Mouse (Mus musculus) CH12.LX (cell line): Measurements from ENCODE around the gene Dnal4. TPM values are rescaled to one million over a fixed set of nuclear protein-coding genes. Genes with fewer than 3 reads are reported as not detected.
A peak's percentile ranks its signal among the peaks of the same experiment; 100 is the strongest.

Experiments used
- DNase-seq: peaks from one replicate; pipeline ENCODE4 v3.0.0-alpha.2; 2013; ENCODE audit errors: extremely low read depth
- H3K27ac ChIP-seq: 2 replicates; pipeline ENCODE4 v1.5.1; 2012; ENCODE audit warnings: low read depth, mild to moderate bottlenecking, control low read depth, moderate library complexity; ENCODE audit not compliant: insufficient read depth
- H3K27me3 ChIP-seq: replicated peaks from 2 replicates; pipeline ENCODE3; 2012; ENCODE audit warnings: inconsistent platforms
- H3K36me3 ChIP-seq, 2 experiments: replicated peaks in 1 of 2; 2 replicates each; pipeline versions ENCODE3 to v1.6.1; 2012; ENCODE audit warnings: inconsistent platforms in 1 of 2, low read length in 1 of 2, mild to moderate bottlenecking in 1 of 2, mixed read lengths in 1 of 2, moderate library complexity in 1 of 2; ENCODE audit not compliant: control insufficient read depth in 1 of 2, insufficient read depth in 1 of 2
- H3K4me1 ChIP-seq, 2 experiments: 2 replicates each; pipeline ENCODE4 v1.6.1; 2012; ENCODE audit warnings: inconsistent platforms in 1 of 2, moderate library complexity in 1 of 2; ENCODE audit not compliant: insufficient read depth in 2 of 2, control insufficient read depth in 1 of 2
- H3K4me2 ChIP-seq: 2 replicates; pipeline ENCODE4 v1.6.1; 2012; ENCODE audit warnings: low read depth, mild to moderate bottlenecking, control low read depth; ENCODE audit not compliant: poor library complexity, insufficient read depth, severe bottlenecking
- H3K4me3 ChIP-seq, 3 experiments: fragments of 150-350 bp in 1 of 3; sonication (generic) in 1 of 3; replicated peaks in 1 of 3; 2 replicates each; pipeline versions ENCODE3 to v1.5.1; 2011 to 2012; ENCODE audit warnings: low read depth in 2 of 3, low read length in 2 of 3, mild to moderate bottlenecking in 2 of 3, moderate library complexity in 2 of 3, control low read depth in 1 of 3, improper control_type of control experiment in 1 of 3, inconsistent platforms in 1 of 3, mixed read lengths in 1 of 3; ENCODE audit not compliant: poor library complexity in 1 of 3
- H3K79me2 ChIP-seq: replicated peaks from 2 replicates; pipeline ENCODE4 v1.6.1; 2012; ENCODE audit warnings: mild to moderate bottlenecking, moderate library complexity; ENCODE audit not compliant: control insufficient read depth, poor library complexity, insufficient read depth, severe bottlenecking; ENCODE audit errors: extremely low read depth
- H3K9ac ChIP-seq: 2 replicates; pipeline ENCODE4 v1.6.1; 2012; ENCODE audit warnings: low read depth, mild to moderate bottlenecking, control low read depth, moderate library complexity; ENCODE audit not compliant: insufficient read depth
- H3K9me3 ChIP-seq: replicated peaks from 2 replicates; pipeline ENCODE3; 2012; ENCODE audit warnings: low read length, inconsistent platforms, mixed read lengths
- BHLHE40 ChIP-seq: IDR thresholded peaks from 2 replicates; pipeline ENCODE4 v1.6.1; 2011; ENCODE audit warnings: mild to moderate bottlenecking, low read depth, low read length, improper control_type of control experiment
- CHD1 ChIP-seq: IDR thresholded peaks from 2 replicates; pipeline ENCODE4 v1.6.1; 2012; ENCODE audit warnings: low read depth, low read length, improper control_type of control experiment, inconsistent platforms
- ELF1 ChIP-seq: IDR thresholded peaks from 2 replicates; pipeline ENCODE4 v1.6.1; 2014; ENCODE audit warnings: low read depth, mild to moderate bottlenecking, inconsistent platforms, low read length, improper control_type of control experiment
- EP300 ChIP-seq: IDR thresholded peaks from 2 replicates; pipeline ENCODE4 v1.6.1; 2011; ENCODE audit warnings: low read length, improper control_type of control experiment
- ETS1 ChIP-seq: conservative IDR thresholded peaks from 2 replicates; pipeline ENCODE4 v1.6.1; 2012; ENCODE audit warnings: low read depth, mild to moderate bottlenecking, inconsistent platforms, low read length, improper control_type of control experiment, moderate library complexity
- GABPA ChIP-seq: IDR thresholded peaks from 2 replicates; pipeline ENCODE4 v1.6.1; 2012; ENCODE audit warnings: low read depth, low read length, improper control_type of control experiment, inconsistent platforms; ENCODE audit not compliant: insufficient replicate concordance
- MAFK ChIP-seq: IDR thresholded peaks from 2 replicates; pipeline ENCODE4 v1.6.1; 2011; ENCODE audit warnings: low read length, improper control_type of control experiment; ENCODE audit not compliant: insufficient replicate concordance
- MAX ChIP-seq: IDR thresholded peaks from 2 replicates; pipeline ENCODE4 v1.6.1; 2011; ENCODE audit warnings: low read length, improper control_type of control experiment
- MAZ ChIP-seq: IDR thresholded peaks from 2 replicates; pipeline ENCODE4 v1.6.1; 2012; ENCODE audit warnings: low read depth, mild to moderate bottlenecking, inconsistent platforms, low read length, improper control_type of control experiment, moderate library complexity
- MEF2A ChIP-seq: IDR thresholded peaks from 2 replicates; pipeline ENCODE4 v1.6.1; 2014; ENCODE audit warnings: low read depth, mild to moderate bottlenecking, inconsistent platforms, low read length, improper control_type of control experiment, borderline replicate concordance
- MXI1 ChIP-seq: IDR thresholded peaks from 2 replicates; pipeline ENCODE4 v1.6.1; 2011; ENCODE audit warnings: mild to moderate bottlenecking, low read depth, low read length, improper control_type of control experiment
- NRF1 ChIP-seq: IDR thresholded peaks from 2 replicates; pipeline ENCODE4 v1.6.1; 2014; ENCODE audit warnings: low read depth, mild to moderate bottlenecking, inconsistent platforms, low read length, improper control_type of control experiment, moderate library complexity
- POLR2A ChIP-seq: IDR thresholded peaks from 2 replicates; pipeline ENCODE4 v1.6.1; 2011; ENCODE audit warnings: low read depth, mild to moderate bottlenecking, improper control_type of control experiment, low read length
- SIN3A ChIP-seq: IDR thresholded peaks from 2 replicates; pipeline ENCODE4 v1.6.1; 2012; ENCODE audit warnings: low read length, improper control_type of control experiment, inconsistent platforms
- SMC3 ChIP-seq: IDR thresholded peaks from 2 replicates; pipeline ENCODE4 v1.6.1; 2011; ENCODE audit warnings: low read depth, low read length, improper control_type of control experiment
- TBP ChIP-seq: conservative IDR thresholded peaks from 2 replicates; pipeline ENCODE4 v1.6.1; 2011; ENCODE audit warnings: low read depth, low read length, improper control_type of control experiment
- TCF12 ChIP-seq: IDR thresholded peaks from 2 replicates; pipeline ENCODE4 v1.6.1; 2014; ENCODE audit warnings: low read depth, mild to moderate bottlenecking, inconsistent platforms, low read length, improper control_type of control experiment
- UBTF ChIP-seq: IDR thresholded peaks from 2 replicates; pipeline ENCODE4 v1.6.1; 2012; ENCODE audit warnings: low read depth, mild to moderate bottlenecking, inconsistent platforms, low read length, improper control_type of control experiment, moderate library complexity
- USF1 ChIP-seq: IDR thresholded peaks from 2 replicates; pipeline ENCODE4 v1.6.1; 2014; ENCODE audit warnings: low read depth, mild to moderate bottlenecking, inconsistent platforms, low read length, improper control_type of control experiment
- USF2 ChIP-seq: conservative IDR thresholded peaks from 2 replicates; pipeline ENCODE4 v1.6.1; 2011; ENCODE audit warnings: low read depth, low read length, improper control_type of control experiment
- ZMIZ1 ChIP-seq: IDR thresholded peaks from 2 replicates; pipeline ENCODE4 v1.6.1; 2012; ENCODE audit warnings: low read depth, mild to moderate bottlenecking, inconsistent platforms, low read length, improper control_type of control experiment
- ZNF384 ChIP-seq: IDR thresholded peaks from 2 replicates; pipeline ENCODE4 v1.6.1; 2012; ENCODE audit warnings: low read depth, low read length, improper control_type of control experiment, inconsistent platforms
- dilution Hi-C: fragments of 300-500 bp; cut with MboI; formaldehyde crosslinking; loops from 2 replicates; pipeline ENCODE4 v1.14.3; 2020; ENCODE audit warnings: low sequenced_read_pairs; ENCODE audit not compliant: extremely low pct_unique_long_range_greater_than_20kb, extremely low pct_ligation_motif_present
- in situ Hi-C: fragments of 300-500 bp; cut with MboI; formaldehyde crosslinking; loops from 3 replicates; pipeline ENCODE4 v1.14.3; 2019; ENCODE audit warnings: low sequenced_read_pairs, low pct_ligation_motif_present, low pct_unique_long_range_greater_than_20kb, mixed read lengths
- polyA plus RNA-seq: library from polyadenylated mRNA; unstranded; fragments of >175 nt; gene quantifications from 2 replicates; pipeline ENCODE4 v1.2.1, GENCODE M21; 2012; ENCODE audit warnings: low read depth; ENCODE audit not compliant: insufficient read length
- total RNA-seq, 2 experiments: library from RNA; depleted of rRNA; stranded (reverse); fragments of 300-350 nt in 1 of 2; fragments of >200 nt in 1 of 2; gene quantifications; 2 replicates each; pipeline ENCODE4 v1.2.3; 2012 to 2014

The Dnal4 gene
- total and polyA plus RNA-seq, 3 experiments: 11.7 to 20.9 (median 18.5) TPM

- peak within 1 kb of the TSS; percentile 58 for H3K27ac ChIP-seq
- TF ChIP-seq EP300 (no peak), MXI1 (peak; percentile 39), TCF12 (peak; percentile 36; the same call in 1 of the 2 replicates), TBP (0 out of 2 replicates have a peak, but pooled peaks have one; percentile 15), MEF2A (0 out of 2 replicates have a peak, but pooled peaks have one; percentile 14), MAX (peak; percentile 67; the same call in 1 of the 2 replicates), USF2 (no peak), NRF1 (peak; percentile 58), CHD1 (no peak), BHLHE40 (peak; percentile 27; the same call in 1 of the 2 replicates), ZMIZ1 (0 out of 2 replicates have a peak, but pooled peaks have one; percentile 42), SMC3 (no peak), SIN3A (peak; percentile 59; the same call in 1 of the 2 replicates), POLR2A (peak; percentile 52), MAZ (0 out of 2 replicates have a peak, but pooled peaks have one; percentile 34), USF1 (peak; percentile 11; the same call in 1 of the 2 replicates)
- H3K79me2 ChIP-seq: no peaks in the 10 kb centered on the region
- in situ Hi-C loops: loop anchor here (10.0 kb wide), 1 partner anchor 353 kb away; the partner anchor contains the start of genes Rpl3 and Syngr1
- H3K36me3 ChIP-seq: peaks cover 29 to 54% of the 10 kb centered on the region in 2 experiments
- dilution Hi-C loops: no loop called here
- peak; percentile 70 for DNase-seq
- H3K4me3 ChIP-seq: peak within 1 kb of the TSS; percentile 72 to 94 (median 85)
- H3K9ac ChIP-seq: peak within 1 kb of the TSS; percentile 92
- H3K9me3 ChIP-seq: no peaks in the 10 kb centered on the region
- H3K4me1 ChIP-seq: peaks cover 23 to 52% of the 10 kb centered on the region in 2 experiments
- H3K4me2 ChIP-seq: peak within 1 kb of the TSS; percentile 68
- no peaks in the 10 kb centered on the region for H3K27me3 ChIP-seq
These were observed 35.5 kb downstream of the Dnal4 start, which contains the start of gene Sun2 for GRCm38 (mm10) chr15:79741921-79742705. Gene Sun2 (minus strand): TSS chr15:79742536.

GRCm38 (mm10) chr15:79741173-79741858 is 36.3 kb downstream of the Dnal4 start:
- Histone ChIP-seq H3K27me3 (no peaks in the 10 kb centered on the region), H3K9ac (peak overlapping the region; percentile 92), H3K27ac (no peak overlapping the region), H3K79me2 (no peaks in the 10 kb centered on the region), H3K36me3 (peaks cover 34 to 60% of the 10 kb centered on the region in 2 experiments), H3K4me2 (peak overlapping the region; percentile 62), H3K4me3 (peak overlapping the region; percentile 72 to 94 (median 85)), H3K4me1 (peaks cover 23 to 52% of the 10 kb centered on the region in 2 experiments), H3K9me3 (no peaks in the 10 kb centered on the region)
- DNase-seq: peak; percentile 59
- TF ChIP-seq UBTF: no peak
- TF ChIP-seq MAFK: no peak
- no peak for TF ChIP-seq SIN3A
- no peak for TF ChIP-seq ETS1
- TF ChIP-seq GABPA: no peak
- no peak for TF ChIP-seq TCF12
- TF ChIP-seq ZNF384: no peak
- peak; percentile 67 for TF ChIP-seq ELF1
- in situ Hi-C loops: loop anchor here (10.0 kb wide), 1 partner anchor 353 kb away; the partner anchor contains the start of genes Rpl3 and Syngr1
- dilution Hi-C loops: no loop called here
